Mouse (Mus musculus) brown adipose tissue, adult 24 weeks (tissue): ENCODE measurements around the gene Papss2. TPM values are rescaled to one million over a fixed set of nuclear protein-coding genes. Genes with fewer than 3 reads are reported as not detected.

Experiments used
- H3K27ac ChIP-seq: fragments of 200-500 bp; replicated peaks from 2 replicates; pipeline ENCODE4 v1.5.1; 2012; ENCODE audit warnings: low read depth, mild to moderate bottlenecking, low read length
- H3K4me1 ChIP-seq: fragments of 200-500 bp; 2 replicates; pipeline ENCODE4 v1.6.1; 2012; ENCODE audit warnings: low read length, mixed read lengths; ENCODE audit not compliant: control insufficient read depth, insufficient read depth, insufficient read length
- H3K4me3 ChIP-seq: fragments of 200-500 bp; 2 replicates; pipeline ENCODE4 v1.5.1; 2012; ENCODE audit warnings: low read depth, mild to moderate bottlenecking, low read length, moderate library complexity; ENCODE audit not compliant: insufficient read depth
- polyA plus RNA-seq: library from polyadenylated mRNA; stranded (reverse); fragments of >200 nt; gene quantifications from 2 replicates; pipeline ENCODE4 v1.2.4, GENCODE M21; 2012; ENCODE audit not compliant: missing spikeins, insufficient read depth, insufficient read length

The Papss2 gene
- polyA plus RNA-seq, 1 experiment = 9.3 TPM

DNA sequence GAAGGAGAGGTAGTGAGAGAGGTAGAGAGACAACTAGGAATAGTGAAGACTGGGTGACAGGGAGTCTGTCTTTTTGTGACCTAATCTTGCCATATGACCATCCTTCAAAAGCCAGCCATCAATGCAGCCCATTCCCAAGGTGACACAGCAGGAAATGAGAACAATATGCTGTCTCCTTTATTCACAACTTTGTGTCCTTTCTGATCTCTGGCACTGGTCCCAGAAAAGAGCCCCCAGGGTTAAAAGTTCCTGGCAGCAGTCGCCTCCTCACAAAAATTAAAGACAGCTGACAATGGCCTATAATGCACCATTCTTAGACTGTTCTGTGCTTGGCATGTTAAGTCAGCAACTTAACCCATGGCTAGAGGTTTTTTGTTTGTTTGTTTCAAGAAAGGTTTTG is 17.8 kb upstream of the Papss2 start:
- H3K4me3 ChIP-seq = no peak overlapping the region
- no peak overlapping the region for H3K27ac ChIP-seq
- 0 out of 2 replicates have a peak, but pooled peaks cover 2% of the 10 kb centered on the region for H3K4me1 ChIP-seq

- Histone ChIP-seq H3K4me3 (no peak overlapping the region), H3K27ac (no peak overlapping the region), H3K4me1 (no peaks in the 10 kb centered on the region)
Observed at GRCm38 (mm10) chr19:32583091-32583766, 12.4 kb upstream of the Papss2 start.

DNA sequence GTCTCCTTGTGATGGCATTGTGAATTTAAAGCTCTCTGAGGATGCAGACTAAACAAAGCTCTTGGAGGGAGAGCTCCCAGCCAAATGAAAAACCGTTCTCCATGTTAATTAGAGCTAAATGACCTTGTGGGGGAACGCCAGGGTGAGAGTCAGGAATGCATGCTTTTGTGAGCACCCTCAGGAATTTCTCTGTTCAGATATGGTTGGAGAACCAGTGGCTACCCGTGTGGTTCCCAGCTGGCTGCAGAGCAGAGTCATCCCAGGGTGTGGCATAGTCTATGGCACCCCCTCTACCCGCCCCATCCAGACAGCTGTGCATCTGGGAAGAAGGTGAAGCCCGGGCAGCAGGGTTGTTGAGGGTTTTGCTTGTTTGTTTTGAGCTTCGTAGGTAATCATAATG is 7.9 kb upstream of the Papss2 start:
- H3K27ac ChIP-seq = no peak overlapping the region
- H3K4me3 ChIP-seq = no peak overlapping the region
- no peaks in the 10 kb centered on the region for H3K4me1 ChIP-seq

DNA sequence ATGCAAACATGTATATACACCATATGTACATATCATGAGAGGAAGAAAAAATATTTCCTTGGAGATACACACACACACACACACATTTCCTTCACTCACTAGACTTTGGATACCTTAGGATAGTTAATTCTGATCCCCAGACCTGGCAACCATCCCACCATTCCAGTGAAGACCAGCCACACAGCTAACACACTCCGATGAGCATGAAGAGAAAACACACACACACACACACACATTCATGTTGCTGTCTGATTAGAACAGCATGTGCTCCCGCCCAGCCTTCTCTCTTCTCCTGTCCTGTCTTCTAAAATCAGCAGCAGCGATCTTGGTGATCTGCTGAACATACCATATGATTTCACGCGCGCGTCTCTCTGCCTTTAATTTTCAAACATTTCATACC is 2.8 kb upstream of the Papss2 start:
- Histone ChIP-seq H3K27ac (no peak overlapping the region), H3K4me3 (no peak overlapping the region), H3K4me1 (no peaks in the 10 kb centered on the region)

- Histone ChIP-seq H3K4me1 (peaks cover 2% of the 10 kb centered on the region; the same call in 1 of the 2 replicates), H3K4me3 (no peak overlapping the region), H3K27ac (no peak overlapping the region)
Observed at GRCm38 (mm10) chr19:32593870-32594269, 1.7 kb upstream of the Papss2 start.

DNA sequence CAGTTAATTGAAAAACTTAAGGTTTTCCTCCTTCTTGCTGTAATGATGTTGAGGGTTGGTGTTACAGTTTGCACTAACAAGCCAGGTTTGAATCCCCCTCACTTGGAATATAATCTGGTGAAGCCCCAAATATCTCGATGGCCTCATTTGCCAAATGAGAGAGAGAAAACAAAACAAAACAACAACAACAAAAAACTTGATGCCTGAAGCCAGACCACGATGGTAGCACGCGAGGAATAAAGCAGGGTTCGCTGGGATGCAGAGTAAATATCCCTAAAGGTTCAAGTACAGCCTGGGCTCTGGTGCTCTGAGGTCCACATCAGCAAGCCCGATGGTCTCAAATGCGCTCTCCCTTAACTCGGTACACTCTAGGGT is 472 bp upstream of the Papss2 start:
- peaks cover 4% of the 10 kb centered on the region; the same call in 1 of the 2 replicates for H3K4me1 ChIP-seq
- peak overlapping the region; percentile 80 for H3K4me3 ChIP-seq
- peak overlapping the region; percentile 18; the same call in 1 of the 2 replicates for H3K27ac ChIP-seq

DNA sequence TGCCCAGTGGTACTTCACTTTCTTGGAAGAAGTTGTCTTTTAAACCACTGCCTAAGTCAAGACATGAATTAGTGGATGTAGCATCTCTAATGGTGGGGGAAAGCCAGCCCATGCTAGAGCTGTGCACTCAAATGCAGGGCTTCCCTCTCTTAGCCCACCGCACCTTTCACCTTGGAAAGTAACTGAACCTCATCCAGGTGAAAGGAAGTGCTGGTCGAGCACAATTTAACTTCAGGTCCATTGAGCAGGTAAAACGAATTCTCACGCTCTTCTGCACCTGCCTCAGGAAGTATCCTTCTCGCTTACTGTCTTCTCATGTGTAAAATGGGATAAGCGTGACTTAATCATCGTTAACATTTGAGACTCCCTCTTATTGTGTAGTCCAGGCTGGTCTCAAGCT is 3.4 kb downstream of the Papss2 start:
- no peak overlapping the region for H3K4me3 ChIP-seq
- H3K4me1 ChIP-seq = peaks cover 9% of the 10 kb centered on the region; the same call in 1 of the 2 replicates
- no peak overlapping the region for H3K27ac ChIP-seq

DNA sequence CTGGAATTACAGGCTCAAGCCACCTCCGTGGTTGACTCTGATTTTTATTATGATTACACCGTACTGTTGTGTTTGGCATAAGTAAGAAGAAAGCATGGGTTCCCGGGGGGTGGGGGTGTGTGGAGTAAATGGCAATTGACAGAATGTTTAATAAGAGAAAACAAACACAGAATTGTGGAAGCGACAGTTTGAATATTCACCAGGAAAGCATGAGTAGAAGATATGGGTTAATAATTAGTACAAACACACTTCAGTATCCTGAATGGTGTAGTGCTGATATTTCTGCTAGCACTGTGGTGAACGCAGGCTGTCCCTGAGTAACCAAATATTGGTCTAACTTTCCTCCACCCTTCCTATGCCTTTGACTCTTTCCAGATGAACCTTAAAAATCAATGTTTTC is 3.8 kb downstream of the Papss2 start:
- peaks cover 12% of the 10 kb centered on the region; the same call in 1 of the 2 replicates for H3K4me1 ChIP-seq
- no peak overlapping the region for H3K27ac ChIP-seq
- no peak overlapping the region for H3K4me3 ChIP-seq

- peak overlapping the region; percentile 51; the same call in 1 of the 2 replicates for H3K27ac ChIP-seq
- H3K4me3 ChIP-seq = no peak overlapping the region
- peaks cover 14% of the 10 kb centered on the region for H3K4me1 ChIP-seq
Observed at GRCm38 (mm10) chr19:32601033-32601770, 5.6 kb downstream of the Papss2 start.

- Histone ChIP-seq H3K27ac (no peak overlapping the region), H3K4me1 (peaks cover 14% of the 10 kb centered on the region), H3K4me3 (no peak overlapping the region)
Observed at GRCm38 (mm10) chr19:32603466-32603865, 7.9 kb downstream of the Papss2 start.

GRCm38 (mm10) chr19:32604127-32604526 is 8.5 kb downstream of the Papss2 start:
- Histone ChIP-seq H3K4me3 (no peak overlapping the region), H3K27ac (no peak overlapping the region), H3K4me1 (peaks cover 11% of the 10 kb centered on the region)

- no peak overlapping the region for H3K4me3 ChIP-seq
- peaks cover 11% of the 10 kb centered on the region for H3K4me1 ChIP-seq
- H3K27ac ChIP-seq = no peak overlapping the region
Observed at GRCm38 (mm10) chr19:32604563-32605252, 9.1 kb downstream of the Papss2 start.

DNA sequence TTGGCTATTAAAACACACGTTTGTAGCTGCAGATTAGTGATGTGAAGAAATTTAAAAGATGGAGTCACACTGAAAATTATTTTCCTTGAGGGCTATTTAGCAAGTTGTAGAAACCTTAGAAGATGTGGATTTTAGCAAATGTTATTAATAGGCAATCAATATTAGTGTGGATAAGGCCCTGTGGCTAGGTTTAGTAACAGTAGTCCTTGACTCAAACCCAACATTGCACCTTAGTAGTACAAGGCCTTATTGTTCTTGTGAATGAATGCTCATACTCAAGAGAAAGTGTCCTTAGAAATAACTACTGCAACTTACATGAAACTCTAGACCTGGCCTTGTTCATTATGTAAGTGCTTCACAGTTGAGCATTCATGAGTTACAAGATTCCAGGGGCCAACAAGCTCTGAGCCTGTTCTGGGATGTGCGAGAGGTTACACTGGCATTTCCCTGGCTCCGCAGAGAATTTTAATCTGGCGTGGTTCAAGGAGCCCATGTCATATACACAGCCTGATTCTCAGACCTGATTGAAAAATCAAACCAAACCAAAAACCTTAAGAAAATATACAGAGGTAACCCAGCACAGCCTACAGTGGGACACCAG is 10.7 kb downstream of the Papss2 start:
- Histone ChIP-seq H3K4me3 (no peak overlapping the region), H3K27ac (no peak overlapping the region), H3K4me1 (peaks cover 7% of the 10 kb centered on the region)

DNA sequence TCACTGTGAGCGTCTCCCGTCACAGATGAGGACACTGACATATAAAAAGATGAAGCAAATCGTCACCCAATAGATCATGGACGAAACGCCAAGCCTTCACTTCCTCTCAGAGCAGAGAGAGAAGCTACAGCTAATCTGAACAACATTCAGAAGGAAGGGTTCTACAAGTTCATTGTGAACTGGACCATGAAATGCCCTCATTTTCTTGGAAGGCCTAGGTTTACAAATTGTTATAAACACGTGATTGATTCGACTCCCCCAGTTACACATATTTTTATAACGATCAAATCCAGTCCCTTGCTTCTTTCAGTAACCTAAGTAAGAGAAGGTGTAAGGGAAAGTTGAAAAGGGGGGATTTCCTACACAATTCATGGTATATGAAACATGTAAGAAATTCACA is 11.4 kb downstream of the Papss2 start:
- Histone ChIP-seq H3K4me3 (no peak overlapping the region), H3K4me1 (peaks cover 7% of the 10 kb centered on the region), H3K27ac (no peak overlapping the region)
